Mouse (Mus musculus) midbrain, embryonic 12.5 days (tissue): Measurements from ENCODE around the gene Mrm2. TPM values are rescaled to one million over a fixed set of nuclear protein-coding genes. Genes with fewer than 3 reads are reported as not detected.

Experiments used
- ATAC-seq: fragments of 200-750 bp; cut with Nextera tagmentation; 2 replicates; pipeline ENCODE4 v1.8.0; 2017; ENCODE audit warnings: low read depth, moderate TSS enrichment, moderate library complexity; ENCODE audit not compliant: low FRiP score
- H3K27ac ChIP-seq: fragments of 300-500 bp; sonication (generic); replicated peaks from 2 replicates; pipeline ENCODE4 v1.5.1; 2016; ENCODE audit warnings: mild to moderate bottlenecking
- H3K27me3 ChIP-seq: fragments of 300-500 bp; sonication (generic); 2 replicates; pipeline ENCODE4 v1.6.1; 2016; ENCODE audit warnings: mild to moderate bottlenecking
- H3K36me3 ChIP-seq: fragments of 300-500 bp; sonication (generic); 2 replicates; pipeline ENCODE4 v1.6.1; 2016
- H3K4me1 ChIP-seq: fragments of 300-500 bp; sonication (generic); 2 replicates; pipeline ENCODE4 v1.6.1; 2016
- H3K4me2 ChIP-seq: fragments of 300-500 bp; sonication (generic); replicated peaks from 2 replicates; pipeline ENCODE4 v1.6.1; 2016; ENCODE audit warnings: mild to moderate bottlenecking, moderate library complexity
- H3K4me3 ChIP-seq: fragments of 300-500 bp; sonication (generic); 2 replicates; pipeline ENCODE4 v1.5.1; 2016; ENCODE audit warnings: mild to moderate bottlenecking
- H3K9ac ChIP-seq: fragments of 300-500 bp; sonication (generic); replicated peaks from 2 replicates; pipeline ENCODE4 v1.6.1; 2016; ENCODE audit warnings: mild to moderate bottlenecking, moderate library complexity
- H3K9me3 ChIP-seq: fragments of 300-500 bp; sonication (generic); 2 replicates; pipeline ENCODE4 v1.6.1; 2016; ENCODE audit warnings: mild to moderate bottlenecking
- WGBS: fragments of 180-500 bp; shearing (Covaris S2); methylation state at CpG from one replicate; pipeline ENCODE4 v1.1.7; 2016; 5-methylcytosine and 5-hydroxymethylcytosine counted together
- polyA plus RNA-seq: library from polyadenylated mRNA; unstranded; fragments of >200 nt; fragmentation: Nextera tagmentation; extraction: Ambion mirVana; gene quantifications from 2 replicates; pipeline ENCODE4 v1.2.1, GENCODE M21; 2016

Mrm2 gene
- polyA plus RNA-seq = 17.4 and 18.0 TPM in 2 replicates

DNA sequence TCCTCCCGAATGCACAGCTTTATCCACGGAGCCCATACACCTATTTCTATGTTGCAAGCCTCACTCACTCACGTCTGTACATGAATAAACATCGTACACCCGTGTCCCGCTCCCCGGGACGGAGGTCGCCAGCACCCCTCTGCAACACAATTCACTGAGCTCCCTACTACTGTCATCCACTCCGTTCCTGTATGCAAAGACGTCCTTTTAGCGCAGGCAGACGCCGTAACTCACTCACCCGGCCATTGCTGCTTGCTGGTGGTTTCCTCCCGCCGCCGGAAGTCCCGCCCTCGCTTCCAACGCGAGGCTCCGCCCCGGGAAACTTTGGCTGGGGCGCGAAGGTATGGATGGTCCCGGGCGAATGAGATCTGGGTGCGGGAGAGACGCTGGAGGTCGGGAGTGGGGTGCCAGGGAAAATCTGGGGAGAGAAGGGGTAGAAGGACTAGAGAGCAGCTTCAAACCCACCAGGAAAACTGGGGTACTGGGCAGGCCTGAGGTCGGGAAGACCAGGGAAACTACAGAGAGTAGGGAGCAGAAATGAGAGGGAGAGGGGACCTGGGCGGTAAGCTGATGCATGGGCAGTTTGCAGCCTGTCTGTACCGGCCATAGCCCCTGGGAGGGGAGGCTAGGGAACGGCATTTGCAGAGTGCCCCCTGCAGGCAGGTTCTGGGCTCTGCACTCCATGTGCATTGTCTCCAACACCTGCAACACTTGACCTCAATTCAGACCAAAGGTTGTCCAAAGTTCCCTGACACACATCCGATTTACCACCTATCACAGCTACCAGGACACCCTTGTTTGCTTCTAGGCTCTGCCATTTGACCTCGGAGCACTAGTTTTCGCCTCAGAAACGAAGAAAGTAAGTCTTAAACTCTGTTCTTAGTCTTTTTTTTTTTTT, at the start of gene Mrm2:
Mrm2 (minus strand) TSS at position 284 of the 898 bp plus-strand sequence.
- Histone ChIP-seq H3K27ac (peak within 1 kb of the TSS; percentile 82), H3K4me2 (peak within 1 kb of the TSS; percentile 91), H3K27me3 (no peaks in the 10 kb centered on the region), H3K36me3 (peaks cover 31% of the 10 kb centered on the region), H3K4me1 (peaks cover 11% of the 10 kb centered on the region), H3K9ac (peak within 1 kb of the TSS; percentile 78), H3K9me3 (no peaks in the 10 kb centered on the region), H3K4me3 (peak within 1 kb of the TSS; percentile 66)
- 1% methylated on average over 39 of the region's 39 CpGs for WGBS
- peak; percentile 77 for ATAC-seq

GRCm38 (mm10) chr5:140381156-140381555, 49.5 kb upstream of the Mrm2 start:
- peaks cover 4% of the 10 kb centered on the region; the same call in 1 of the 2 replicates for H3K4me1 ChIP-seq
- no peaks in the 10 kb centered on the region for H3K27me3 ChIP-seq
- no peaks in the 10 kb centered on the region for H3K9me3 ChIP-seq
- no peak overlapping the region for H3K4me3 ChIP-seq
- H3K4me2 ChIP-seq = no peak overlapping the region
- ATAC-seq = no peak
- no peaks in the 10 kb centered on the region for H3K36me3 ChIP-seq
- 90% methylated on average over 7 of the region's 7 CpGs for WGBS
- no peak overlapping the region for H3K9ac ChIP-seq
- no peak overlapping the region for H3K27ac ChIP-seq

GRCm38 (mm10) chr5:140379299-140379698, 47.6 kb upstream of the Mrm2 start:
- H3K4me1 ChIP-seq = peaks cover 6% of the 10 kb centered on the region; the same call in 1 of the 2 replicates
- 85% methylated on average over 6 of the region's 6 CpGs for WGBS

GRCm38 (mm10) chr5:140378121-140378853, 46.6 kb upstream of the Mrm2 start:
- no peak overlapping the region for H3K4me2 ChIP-seq
- H3K27me3 ChIP-seq = no peaks in the 10 kb centered on the region
- H3K9ac ChIP-seq = no peak overlapping the region
- peaks cover 6% of the 10 kb centered on the region; the same call in 1 of the 2 replicates for H3K4me1 ChIP-seq
- no peak for ATAC-seq
- WGBS = 95% methylated on average over 6 of the region's 6 CpGs
- no peaks in the 10 kb centered on the region for H3K36me3 ChIP-seq
- H3K4me3 ChIP-seq = no peak overlapping the region
- no peak overlapping the region for H3K27ac ChIP-seq
- no peaks in the 10 kb centered on the region for H3K9me3 ChIP-seq

More at GRCm38 (mm10) chr5:140379299-140379698, 47.6 kb upstream of the Mrm2 start:
- Histone ChIP-seq H3K4me3 (no peak overlapping the region), H3K27ac (no peak overlapping the region), H3K9me3 (no peaks in the 10 kb centered on the region), H3K9ac (no peak overlapping the region), H3K4me2 (no peak overlapping the region), H3K27me3 (no peaks in the 10 kb centered on the region), H3K36me3 (no peaks in the 10 kb centered on the region)
- no peak for ATAC-seq

DNA sequence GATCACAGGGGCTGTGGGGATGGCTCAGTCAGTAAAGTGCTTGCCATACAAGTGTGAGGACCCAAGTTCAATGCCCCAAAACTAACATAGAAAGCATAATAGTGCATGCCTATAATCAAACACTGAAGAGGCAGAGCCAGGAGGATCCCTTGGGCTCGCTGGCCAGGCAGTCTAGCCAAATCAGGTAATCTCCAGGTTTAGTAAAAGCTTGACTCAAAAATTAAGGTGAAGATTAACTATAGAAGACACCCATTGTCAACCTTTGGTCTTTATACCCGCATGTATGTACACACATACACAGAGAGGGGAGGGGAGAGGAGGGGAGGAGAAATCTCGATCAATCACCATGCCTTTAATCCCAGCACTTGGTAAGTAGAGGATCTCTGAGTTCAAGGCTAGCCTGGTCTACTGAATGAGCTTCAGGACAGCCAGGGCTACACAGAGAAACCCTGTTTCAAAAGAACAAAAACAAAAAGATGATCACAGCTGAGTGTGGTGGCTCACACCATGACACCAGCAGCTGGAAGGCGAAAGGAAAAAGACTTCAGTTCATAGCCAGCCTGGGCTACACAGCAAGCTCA, 43.6 kb upstream of the Mrm2 start:
- H3K4me2 ChIP-seq = no peak overlapping the region
- no peak for ATAC-seq
- H3K27ac ChIP-seq = no peak overlapping the region
- H3K27me3 ChIP-seq = no peaks in the 10 kb centered on the region
- H3K4me1 ChIP-seq = peaks cover 6% of the 10 kb centered on the region; the same call in 1 of the 2 replicates
- H3K9me3 ChIP-seq = no peaks in the 10 kb centered on the region
- H3K9ac ChIP-seq = no peak overlapping the region
- H3K36me3 ChIP-seq = no peaks in the 10 kb centered on the region
- H3K4me3 ChIP-seq = no peak overlapping the region
- WGBS = 86% methylated on average over 4 of the region's 4 CpGs

GRCm38 (mm10) chr5:140374226-140374625, 42.5 kb upstream of the Mrm2 start:
- WGBS = 63% methylated on average over 3 of the region's 3 CpGs
- Histone ChIP-seq H3K4me1 (peaks cover 6% of the 10 kb centered on the region; the same call in 1 of the 2 replicates), H3K4me3 (no peak overlapping the region)

GRCm38 (mm10) chr5:140373711-140374110, 42.0 kb upstream of the Mrm2 start:
- Histone ChIP-seq H3K9ac (no peak overlapping the region), H3K4me2 (no peak overlapping the region), H3K27me3 (no peaks in the 10 kb centered on the region), H3K9me3 (no peaks in the 10 kb centered on the region), H3K27ac (no peak overlapping the region), H3K36me3 (no peaks in the 10 kb centered on the region), H3K4me3 (no peak overlapping the region), H3K4me1 (peaks cover 6% of the 10 kb centered on the region; the same call in 1 of the 2 replicates)
- 92% methylated on average over 2 of the region's 2 CpGs for WGBS
- no peak for ATAC-seq

More at GRCm38 (mm10) chr5:140374226-140374625, 42.5 kb upstream of the Mrm2 start:
- no peak for ATAC-seq
- H3K36me3 ChIP-seq = no peaks in the 10 kb centered on the region
- H3K27me3 ChIP-seq = no peaks in the 10 kb centered on the region
- H3K9me3 ChIP-seq = no peaks in the 10 kb centered on the region
- no peak overlapping the region for H3K4me2 ChIP-seq
- no peak overlapping the region for H3K9ac ChIP-seq
- no peak overlapping the region for H3K27ac ChIP-seq

- Histone ChIP-seq H3K27ac (no peak overlapping the region), H3K4me2 (no peak overlapping the region), H3K9me3 (no peaks in the 10 kb centered on the region), H3K27me3 (no peaks in the 10 kb centered on the region), H3K4me1 (peaks cover 6% of the 10 kb centered on the region; the same call in 1 of the 2 replicates), H3K9ac (no peak overlapping the region), H3K4me3 (no peak overlapping the region), H3K36me3 (no peaks in the 10 kb centered on the region; the same call in 1 of the 2 replicates)
- no peak for ATAC-seq
- 92% methylated on average over 3 of the region's 3 CpGs for WGBS
Measured at GRCm38 (mm10) chr5:140371671-140372070, 40.0 kb upstream of the Mrm2 start.

DNA sequence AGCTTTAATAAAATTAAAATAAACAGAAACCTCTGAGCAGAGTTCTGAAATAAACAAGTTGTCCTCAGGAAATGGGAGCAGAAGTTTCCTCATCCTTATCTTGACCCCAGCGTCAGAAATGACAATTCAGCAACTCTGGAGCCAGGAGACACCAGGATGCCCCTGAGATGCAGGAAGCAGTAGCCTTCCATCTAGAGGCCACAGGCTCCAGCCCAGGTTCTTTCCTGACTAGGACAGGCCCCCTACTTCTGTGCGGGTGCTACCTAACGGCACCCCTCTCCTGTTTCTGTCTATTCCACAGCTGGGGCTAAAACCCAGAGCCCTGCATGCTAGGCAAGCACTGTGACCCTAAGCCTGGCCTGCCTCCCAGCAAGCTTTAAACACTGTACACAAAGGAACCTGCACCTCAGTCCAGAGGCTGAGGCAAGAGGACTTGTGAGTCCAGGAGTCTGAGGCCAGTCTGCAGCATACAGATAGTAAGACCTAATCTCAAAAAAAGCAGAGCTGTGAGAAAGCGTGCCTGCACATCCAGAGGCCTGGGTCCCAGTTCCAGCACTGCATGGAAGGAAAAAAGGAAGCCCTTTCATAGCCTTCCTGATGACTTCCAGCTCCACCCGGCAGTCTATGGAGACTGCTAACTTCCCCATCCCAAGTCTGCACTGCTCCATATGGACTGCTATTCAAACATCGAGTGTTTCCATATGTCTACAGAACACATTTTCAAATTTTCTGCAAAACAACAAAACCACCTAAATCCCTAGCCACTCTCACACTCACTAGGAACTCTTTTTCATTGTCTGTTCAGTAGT, 39.0 kb upstream of the Mrm2 start:
- Histone ChIP-seq H3K4me2 (no peak overlapping the region), H3K4me1 (peaks cover 6% of the 10 kb centered on the region; the same call in 1 of the 2 replicates), H3K4me3 (no peak overlapping the region), H3K27ac (no peak overlapping the region), H3K9me3 (no peaks in the 10 kb centered on the region), H3K9ac (no peak overlapping the region), H3K27me3 (no peaks in the 10 kb centered on the region), H3K36me3 (no peaks in the 10 kb centered on the region; the same call in 1 of the 2 replicates)
- no peak for ATAC-seq
- WGBS = 92% methylated on average over 6 of the region's 6 CpGs

DNA sequence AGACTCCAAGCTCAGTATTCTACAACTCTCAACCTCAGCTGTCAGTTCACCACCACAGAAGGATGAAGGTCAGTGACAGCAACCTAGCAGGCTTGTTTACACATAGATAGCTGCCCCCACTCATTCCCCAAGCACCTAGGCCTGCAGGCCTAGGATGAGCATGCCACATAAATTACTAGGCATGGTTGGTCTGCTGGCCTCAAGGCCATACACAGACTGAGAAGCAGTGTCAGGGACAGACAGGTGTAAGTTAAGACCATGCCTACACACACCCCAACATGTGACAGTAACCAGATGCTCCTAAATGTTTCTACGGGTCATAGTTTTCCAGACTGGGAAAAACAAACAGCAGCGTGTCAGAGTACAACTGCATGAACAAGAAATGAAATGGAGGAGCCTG, 37.8 kb upstream of the Mrm2 start:
- no peak for ATAC-seq
- Histone ChIP-seq H3K36me3 (no peaks in the 10 kb centered on the region; the same call in 1 of the 2 replicates), H3K4me3 (no peak overlapping the region), H3K4me1 (peaks cover 6% of the 10 kb centered on the region; the same call in 1 of the 2 replicates), H3K27me3 (no peaks in the 10 kb centered on the region), H3K9ac (no peak overlapping the region), H3K27ac (no peak overlapping the region), H3K9me3 (no peaks in the 10 kb centered on the region), H3K4me2 (no peak overlapping the region)
- WGBS = 94% methylated on average over 2 of the region's 2 CpGs

GRCm38 (mm10) chr5:140368926-140369325, 37.2 kb upstream of the Mrm2 start:
- H3K4me2 ChIP-seq = no peak overlapping the region
- H3K4me3 ChIP-seq = no peak overlapping the region
- H3K4me1 ChIP-seq = 0 out of 2 replicates have a peak, but pooled peaks cover under 1% of the 10 kb centered on the region
- WGBS = 96% methylated on average over 4 of the region's 4 CpGs
- H3K27ac ChIP-seq = no peak overlapping the region
- no peaks in the 10 kb centered on the region for H3K27me3 ChIP-seq
- 0 out of 2 replicates have a peak, but pooled peaks cover under 1% of the 10 kb centered on the region for H3K9me3 ChIP-seq
- ATAC-seq = no peak
- no peak overlapping the region for H3K9ac ChIP-seq
- H3K36me3 ChIP-seq = no peaks in the 10 kb centered on the region; the same call in 1 of the 2 replicates
